Mouse (Mus musculus): Measurements from ENCODE around the gene Mre11a. TPM values are rescaled to one million over a fixed set of nuclear protein-coding genes. Genes with fewer than 3 reads are reported as not detected.
"Not testable (repeated sequence)": the region's sequence is repeated elsewhere in the genome, so short reads cannot be mapped to it uniquely, and the experiment has no call there.

Gene Mre11a
- polyA plus RNA-seq, 1 experiment = 3.1 TPM

DNA sequence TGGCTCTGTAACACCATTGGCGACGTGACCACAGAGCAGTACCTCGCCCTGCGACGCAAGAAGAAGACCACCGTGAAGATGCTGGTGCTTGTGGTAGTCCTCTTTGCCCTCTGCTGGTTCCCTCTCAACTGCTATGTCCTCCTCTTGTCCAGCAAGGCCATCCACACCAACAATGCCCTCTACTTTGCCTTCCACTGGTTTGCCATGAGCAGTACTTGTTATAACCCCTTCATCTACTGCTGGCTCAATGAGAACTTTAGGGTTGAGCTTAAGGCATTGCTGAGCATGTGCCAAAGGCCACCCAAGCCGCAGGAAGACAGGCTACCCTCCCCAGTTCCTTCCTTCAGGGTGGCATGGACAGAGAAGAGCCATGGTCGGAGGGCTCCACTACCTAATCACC, 83.9 kb downstream of the Mre11a start:
- 96% methylated on average over 8 of the region's 8 CpGs for WGBS
- Histone ChIP-seq H3K4me1 (ENCODE audit: control insufficient read depth, insufficient read depth, low read length) (no peaks in the 10 kb centered on the region), H3K27me3 (replicated peaks; ENCODE audit: control insufficient read depth, insufficient read depth, low read length) (no peaks in the 10 kb centered on the region), H3K36me3 (ENCODE audit: control insufficient read depth, insufficient read depth, low read length) (no peaks in the 10 kb centered on the region), H3K27ac (ENCODE audit: insufficient read depth, low read depth, low read length) (no peak overlapping the region), H3K4me3 (ENCODE audit: insufficient read depth, low read depth, low read length) (no peak overlapping the region)
- DNase-seq = no peak
- TF ChIP-seq POLR2A (IDR thresholded peaks at IDR 0.05; ENCODE audit: low read depth, low read length) = no peak
- TF ChIP-seq CTCF (conservative IDR thresholded peaks at IDR 0.05; ENCODE audit: insufficient read depth, insufficient read length, low read depth, low read length) = no peak

DNA sequence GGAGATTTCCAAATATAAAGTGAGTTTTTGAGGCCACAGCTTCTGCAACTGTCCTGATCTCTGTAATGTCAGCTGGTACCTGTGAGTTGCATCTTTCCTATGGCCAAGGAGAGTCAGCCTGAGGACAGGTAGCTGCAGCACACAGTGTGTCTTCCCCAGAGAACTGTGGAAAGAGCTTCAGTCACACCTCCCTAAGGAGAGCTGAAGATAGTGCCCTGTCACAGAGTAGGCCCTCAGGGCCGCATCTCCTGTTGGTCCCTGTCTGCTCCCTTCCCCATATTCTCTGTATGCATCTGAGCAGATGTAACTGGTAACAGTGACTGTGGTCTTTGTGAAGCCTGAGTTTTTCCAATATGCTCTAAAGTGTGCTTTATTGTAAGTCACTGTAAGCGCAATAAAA, 85.9 kb downstream of the Mre11a start:
- TF ChIP-seq POLR2A (IDR thresholded peaks at IDR 0.05; ENCODE audit: low read depth, low read length) = no peak
- TF ChIP-seq CTCF (conservative IDR thresholded peaks at IDR 0.05; ENCODE audit: insufficient read depth, insufficient read length, low read depth, low read length) = no peak
- H3K4me1 ChIP-seq (ENCODE audit: control insufficient read depth, insufficient read depth, low read length) = no peaks in the 10 kb centered on the region
- no peak overlapping the region for H3K27ac ChIP-seq (ENCODE audit: insufficient read depth, low read depth, low read length)
- H3K36me3 ChIP-seq (ENCODE audit: control insufficient read depth, insufficient read depth, low read length) = no peaks in the 10 kb centered on the region
- H3K4me3 ChIP-seq (ENCODE audit: insufficient read depth, low read depth, low read length) = no peak overlapping the region
- DNase-seq = no peak
- H3K27me3 ChIP-seq (replicated peaks; ENCODE audit: control insufficient read depth, insufficient read depth, low read length) = no peaks in the 10 kb centered on the region
- 93% methylated on average over 2 of the region's 2 CpGs for WGBS

DNA sequence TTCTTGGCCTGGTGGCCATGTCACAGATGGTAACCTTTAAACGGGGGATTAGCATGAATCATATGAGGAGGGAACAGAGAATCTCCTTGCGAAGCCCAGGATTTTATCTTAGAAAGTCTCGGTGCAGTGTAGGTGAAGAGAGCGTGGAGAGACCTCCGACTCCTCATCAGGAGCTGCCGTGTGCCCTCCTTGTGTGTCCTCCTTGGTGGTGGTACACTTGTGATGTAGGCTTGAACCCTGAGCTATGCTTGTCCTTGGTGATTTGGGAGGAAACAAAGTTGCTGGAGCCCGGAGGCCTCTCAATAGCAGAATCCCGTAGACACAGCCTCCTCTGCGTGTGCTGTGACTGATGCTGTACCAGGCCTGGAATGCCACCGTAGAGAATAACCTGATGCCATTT, 86.3 kb downstream of the Mre11a start:
- TF ChIP-seq POLR2A (IDR thresholded peaks at IDR 0.05; ENCODE audit: low read depth, low read length) (no peak), CTCF (conservative IDR thresholded peaks at IDR 0.05; ENCODE audit: insufficient read depth, insufficient read length, low read depth, low read length) (no peak)
- Histone ChIP-seq H3K4me3 (ENCODE audit: insufficient read depth, low read depth, low read length) (no peak overlapping the region), H3K36me3 (ENCODE audit: control insufficient read depth, insufficient read depth, low read length) (no peaks in the 10 kb centered on the region), H3K27ac (ENCODE audit: insufficient read depth, low read depth, low read length) (no peak overlapping the region), H3K4me1 (ENCODE audit: control insufficient read depth, insufficient read depth, low read length) (no peaks in the 10 kb centered on the region), H3K27me3 (replicated peaks; ENCODE audit: control insufficient read depth, insufficient read depth, low read length) (no peaks in the 10 kb centered on the region)
- no peak for DNase-seq
- WGBS = 89% methylated on average over 10 of the region's 10 CpGs

DNA sequence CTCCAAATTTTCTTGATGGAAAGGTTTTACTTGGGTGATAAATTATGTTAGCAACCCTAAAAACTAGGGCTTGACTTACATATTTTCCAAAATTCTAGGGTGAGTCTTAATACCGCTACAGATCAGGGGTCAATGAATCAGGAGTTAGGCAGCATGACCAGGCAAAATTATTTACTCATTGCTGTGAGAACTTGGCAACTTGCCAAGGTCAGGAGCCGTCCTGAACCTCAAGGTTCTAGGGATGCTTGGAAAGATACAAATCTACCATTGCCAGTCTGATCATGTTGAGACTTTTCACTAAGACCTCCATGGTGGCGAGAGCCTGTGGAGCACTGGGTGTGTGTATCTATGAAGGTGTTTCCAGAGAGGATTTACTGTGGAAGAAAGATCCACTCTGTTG, 87.1 kb downstream of the Mre11a start:
- Histone ChIP-seq H3K4me1 (ENCODE audit: control insufficient read depth, insufficient read depth, low read length) (no peaks in the 10 kb centered on the region), H3K27me3 (replicated peaks; ENCODE audit: control insufficient read depth, insufficient read depth, low read length) (no peaks in the 10 kb centered on the region), H3K27ac (ENCODE audit: insufficient read depth, low read depth, low read length) (no peak overlapping the region), H3K4me3 (ENCODE audit: insufficient read depth, low read depth, low read length) (no peak overlapping the region), H3K36me3 (ENCODE audit: control insufficient read depth, insufficient read depth, low read length) (no peaks in the 10 kb centered on the region)
- 50% methylated on average over 3 of the region's 3 CpGs for WGBS
- no peak for TF ChIP-seq CTCF (conservative IDR thresholded peaks at IDR 0.05; ENCODE audit: insufficient read depth, insufficient read length, low read depth, low read length)
- no peak for TF ChIP-seq POLR2A (IDR thresholded peaks at IDR 0.05; ENCODE audit: low read depth, low read length)
- DNase-seq = no peak

DNA sequence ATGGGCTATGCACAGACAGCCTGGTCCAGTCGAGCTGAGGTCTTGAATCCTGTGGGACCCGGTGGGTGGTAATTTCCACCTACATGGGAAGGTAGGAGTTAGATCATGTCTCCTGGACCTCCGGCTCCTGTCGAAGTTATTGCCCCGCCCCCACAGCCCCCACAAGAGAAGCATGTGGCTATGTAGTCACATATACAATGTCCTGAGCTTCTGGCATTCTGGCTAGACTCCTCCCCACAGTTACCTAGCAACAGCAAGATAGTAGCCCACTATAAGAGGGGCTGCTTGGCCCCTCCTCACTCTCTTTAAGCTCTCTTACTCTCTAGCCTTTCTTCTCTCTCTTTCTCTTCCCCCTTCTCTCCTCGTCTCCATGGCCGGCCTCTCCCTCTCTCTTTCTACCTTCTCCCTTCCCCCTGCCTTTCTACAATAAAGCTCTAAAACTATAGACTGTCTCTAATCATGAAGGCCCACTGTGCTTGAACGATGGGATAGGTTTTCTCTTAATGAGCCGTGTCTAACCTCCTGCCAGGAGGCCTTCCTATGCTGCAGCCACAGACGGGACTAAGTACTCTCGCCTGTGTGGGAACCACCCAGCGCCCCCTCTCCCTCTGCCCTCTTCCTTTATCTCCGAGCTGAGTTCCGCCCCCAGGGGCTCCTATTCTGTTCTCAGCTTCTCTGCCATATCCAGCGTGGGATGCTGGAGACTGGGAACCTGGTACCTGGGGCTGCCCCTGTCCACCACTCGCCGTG, 87.9 kb downstream of the Mre11a start:
- no peaks in the 10 kb centered on the region for H3K4me1 ChIP-seq (ENCODE audit: control insufficient read depth, insufficient read depth, low read length)
- no peaks in the 10 kb centered on the region for H3K36me3 ChIP-seq (ENCODE audit: control insufficient read depth, insufficient read depth, low read length)
- no peak overlapping the region for H3K27ac ChIP-seq (ENCODE audit: insufficient read depth, low read depth, low read length)
- 41% methylated on average over 17 of the region's 17 CpGs for WGBS
- H3K27me3 ChIP-seq (replicated peaks; ENCODE audit: control insufficient read depth, insufficient read depth, low read length) = no peaks in the 10 kb centered on the region
- H3K4me3 ChIP-seq (ENCODE audit: insufficient read depth, low read depth, low read length) = no peak overlapping the region
- TF ChIP-seq CTCF (conservative IDR thresholded peaks at IDR 0.05; ENCODE audit: insufficient read depth, insufficient read length, low read depth, low read length) (no peak), POLR2A (IDR thresholded peaks at IDR 0.05; ENCODE audit: low read depth, low read length) (no peak)
- no peak for DNase-seq

DNA sequence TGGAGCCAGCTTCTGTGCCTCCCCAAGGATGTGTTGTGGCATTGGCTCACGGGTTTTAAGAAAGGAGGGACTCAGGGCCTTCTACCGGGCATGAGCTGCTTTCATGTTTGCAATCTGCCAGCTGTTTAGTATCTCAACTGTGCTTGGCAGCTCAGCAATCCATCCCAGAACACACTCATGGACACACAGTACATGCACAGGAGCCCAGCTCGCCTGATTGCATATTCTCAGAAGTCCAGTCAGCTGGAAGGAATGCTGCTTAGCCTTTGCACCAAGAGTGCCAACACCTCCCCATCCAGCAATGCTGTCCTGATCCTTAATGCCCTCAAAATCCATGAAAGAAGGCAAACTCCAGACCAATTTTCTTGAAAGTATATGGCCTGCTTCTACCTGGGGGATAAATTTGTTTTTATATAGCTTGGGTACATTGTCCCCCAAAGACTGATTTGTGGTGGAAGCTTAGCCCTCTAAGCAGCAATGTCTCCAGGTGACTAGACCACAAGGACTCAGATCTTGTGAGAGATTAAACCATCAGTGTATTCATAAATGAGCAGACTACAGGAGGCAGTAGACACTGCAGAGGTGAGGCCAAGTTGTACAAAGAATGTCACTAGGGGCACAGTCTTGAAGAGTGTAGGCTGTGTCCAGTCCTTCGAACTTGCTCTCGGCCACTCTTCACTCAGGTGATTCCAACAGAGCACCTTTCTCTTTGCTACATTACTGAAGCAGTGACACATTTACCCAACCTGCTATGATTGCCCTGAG, 91.5 kb downstream of the Mre11a start:
- H3K27me3 ChIP-seq (replicated peaks; ENCODE audit: control insufficient read depth, insufficient read depth, low read length) = no peaks in the 10 kb centered on the region
- no peak for DNase-seq
- TF ChIP-seq CTCF (conservative IDR thresholded peaks at IDR 0.05; ENCODE audit: insufficient read depth, insufficient read length, low read depth, low read length) (no peak), POLR2A (IDR thresholded peaks at IDR 0.05; ENCODE audit: low read depth, low read length) (no peak)
- H3K27ac ChIP-seq (ENCODE audit: insufficient read depth, low read depth, low read length) = no peak overlapping the region
- no peaks in the 10 kb centered on the region for H3K36me3 ChIP-seq (ENCODE audit: control insufficient read depth, insufficient read depth, low read length)
- no peaks in the 10 kb centered on the region for H3K4me1 ChIP-seq (ENCODE audit: control insufficient read depth, insufficient read depth, low read length)
- no peak overlapping the region for H3K4me3 ChIP-seq (ENCODE audit: insufficient read depth, low read depth, low read length)
- WGBS = 77% methylated on average over 5 of the region's 5 CpGs

DNA sequence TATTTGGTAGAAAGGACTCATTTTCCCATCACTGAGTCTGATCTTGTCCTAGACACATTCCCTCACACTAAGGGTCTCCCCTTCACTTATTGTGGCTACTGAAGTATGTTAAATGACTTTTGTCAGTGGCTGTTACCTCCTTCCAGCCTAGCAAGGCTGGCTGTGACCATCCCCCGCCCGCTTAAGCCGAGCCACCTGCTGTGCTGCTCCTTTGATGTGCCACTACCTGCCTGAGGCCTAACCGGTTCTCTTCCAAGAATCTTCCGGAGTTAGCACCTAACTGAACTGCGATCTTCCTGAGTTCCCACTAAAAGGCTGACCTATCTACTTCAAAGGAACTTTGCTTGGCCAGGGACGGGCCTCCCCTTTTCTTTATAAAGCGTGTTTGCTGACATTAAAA, 92.1 kb downstream of the Mre11a start:
- H3K4me1 ChIP-seq (ENCODE audit: control insufficient read depth, insufficient read depth, low read length); H3K4me3 ChIP-seq (ENCODE audit: insufficient read depth, low read depth, low read length); H3K27me3 ChIP-seq (replicated peaks; ENCODE audit: control insufficient read depth, insufficient read depth, low read length); H3K27ac ChIP-seq (ENCODE audit: insufficient read depth, low read depth, low read length); H3K36me3 ChIP-seq (ENCODE audit: control insufficient read depth, insufficient read depth, low read length); DNase-seq: not testable (repeated sequence)
- 52% methylated on average over 8 of the region's 8 CpGs for WGBS
